Comparison of ENCODE assay signal across 12 mouse cellular contexts in genomic region chr12:85233376-85234358, GRCm38 (mm10). TPM values are rescaled to one million over a fixed set of nuclear protein-coding genes. Genes with fewer than 3 reads are reported as not detected.
DNase-seq lines count a peak whose midpoint lies in the region; TF ChIP-seq lines count a peak whose summit lies in the region.
"Had no signal": no experiment of that assay in that cellular context is flagged by ENCODE, and none has a peak within 500 bp of the region (broad histone marks: within the 10 kb centered on the region; RNA-seq: fewer than 3 reads in every experiment).

No protein-coding gene starts in this region.

- TF ChIP-seq CTCF in brain, embryonic 14.5 days (IDR thresholded peaks at IDR 0.05; ENCODE audit: borderline replicate concordance, extremely low read depth, insufficient read depth, insufficient read length) = no peak

- peak; percentile 44 for DNase-seq in kidney, postnatal 10 days
- no peak for DNase-seq in kidney, adult 18-20 months
- peak; percentile 89 for DNase-seq in Muller cell, postnatal 12 days (ENCODE audit: inconsistent ontology term)
- peak; percentile 28 for DNase-seq in brain, embryonic 14.5 days (ENCODE audit: low read depth)
- DNase-seq in right cerebral cortex, adult 2 months (ENCODE audit: low spot score in 2 of 2) = no peak
- DNase-seq in spleen, postnatal 10 days (ENCODE audit: low spot score in 2 of 2) = no peak
- DNase-seq in heart, postnatal 14 days = no peak
- DNase-seq: cerebellum, adult 2 months; gastrocnemius, postnatal 14 days; lung, embryonic 14.5 days; thymus, postnatal 14 days had no signal

- H3K27me3 ChIP-seq in myocyte (ENCODE audit: control insufficient read depth, insufficient read depth, insufficient read length) = no peaks in the 10 kb centered on the region

- peak overlapping the region; percentile 47 for H3K4me2 ChIP-seq in myocyte (ENCODE audit: low read depth)
- H3K4me2 ChIP-seq: lung, embryonic 14.5 days had no signal

- no peaks in the 10 kb centered on the region for H3K79me2 ChIP-seq in myocyte (ENCODE audit: control insufficient read depth, insufficient read depth)

- H3K36me3 ChIP-seq in myocyte (ENCODE audit: control insufficient read depth, insufficient read depth) = no peaks in the 10 kb centered on the region

- H3K4me3 ChIP-seq in myocyte = no peak overlapping the region

- intact Hi-C loops in heart, postnatal 14 days (cut with DNase I) = no loop called here

- no peak overlapping the region for H3ac ChIP-seq in myocyte (ENCODE audit: control insufficient read depth, insufficient read length)

- no peak for TF ChIP-seq POLR2A in brain, embryonic 14.5 days (IDR thresholded peaks at IDR 0.05; ENCODE audit: borderline replicate concordance, extremely low read depth, insufficient read depth, insufficient read length, poor library complexity, severe bottlenecking)
- TF ChIP-seq POLR2A in myocyte (IDR thresholded peaks at IDR 0.05; ENCODE audit: insufficient read length, low read depth) = no peak

TF ChIP-seq in myocyte, 11 proteins besides CTCF, POLR2A, EP300 and RAD21:
- TF ChIP-seq E2F4 (IDR thresholded peaks at IDR 0.05; ENCODE audit: insufficient read depth) (no peak), REST (IDR thresholded peaks at IDR 0.05; ENCODE audit: insufficient read depth, insufficient read length) (no peak), USF1 (IDR thresholded peaks at IDR 0.05; ENCODE audit: low read depth) (no peak), MYOD1 (IDR thresholded peaks at IDR 0.05; ENCODE audit: control insufficient read depth in 1 of 3, insufficient read length in 2 of 3, low read depth in 2 of 3) (no peak), SRF (IDR thresholded peaks at IDR 0.05; ENCODE audit: control insufficient read depth, insufficient read length, low read depth) (no peak), MAX (IDR thresholded peaks at IDR 0.05; ENCODE audit: low read depth) (no peak), TCF12 (IDR thresholded peaks at IDR 0.05; ENCODE audit: insufficient read depth, poor library complexity, severe bottlenecking) (no peak), POLR2AphosphoS2 (IDR thresholded peaks at IDR 0.05; ENCODE audit: insufficient read length, low read depth) (no peak), CEBPB (IDR thresholded peaks at IDR 0.05; ENCODE audit: insufficient read depth, poor library complexity, severe bottlenecking) (no peak), MYOG (IDR thresholded peaks at IDR 0.05; ENCODE audit: control insufficient read depth in 1 of 3, insufficient read depth in 1 of 3, insufficient read length in 2 of 3, low read depth in 2 of 3) (no peak), TCF3 (IDR thresholded peaks at IDR 0.05; ENCODE audit: insufficient read length, low read depth) (no peak)

RNA-seq across cellular contexts. Expression of gene Eif2b2, which starts 14.4 kb away (rescaled TPM):
- polyA plus RNA-seq in brain, embryonic 14.5 days (2012; rRNA removed) = 118 and 154 TPM in 2 replicates
- polyA plus RNA-seq in myocyte (2012; fragmentation: generic; extraction: Trizol) = 342 TPM
- total RNA-seq in heart, postnatal 14 days (2021) = 10 to 100 TPM; 47.0 to 50.4 TPM

RNA-seq across cellular contexts. Expression of gene Mlh3, which starts 36.7 kb away (rescaled TPM):
- 10.1 TPM in 2 replicates for polyA plus RNA-seq in brain, embryonic 14.5 days (2012; rRNA removed)
- 1.4 TPM for polyA plus RNA-seq in myocyte (2012; fragmentation: generic; extraction: Trizol)
- 1 to 10 TPM; 8.3 to 8.6 TPM for total RNA-seq in heart, postnatal 14 days (2021)

RNA-seq across cellular contexts. Expression of gene Acyp1, which starts 54.6 kb away (rescaled TPM):
- 27.6 and 38.6 TPM in 2 replicates for polyA plus RNA-seq in brain, embryonic 14.5 days (2012; rRNA removed)
- 22.0 TPM for polyA plus RNA-seq in myocyte (2012; fragmentation: generic; extraction: Trizol)
- total RNA-seq in heart, postnatal 14 days (2021) = 10 to 100 TPM; 19.2 to 20.3 TPM

RNA-seq across cellular contexts. Expression of gene Zc2hc1c, which starts 54.7 kb away (rescaled TPM):
- polyA plus RNA-seq in brain, embryonic 14.5 days (2012; rRNA removed) = 0.66 and 0.92 TPM in 2 replicates
- polyA plus RNA-seq in myocyte (2012; fragmentation: generic; extraction: Trizol) = 1.7 TPM
- 1 to 10 TPM; 1.5 to 2.2 TPM for total RNA-seq in heart, postnatal 14 days (2021)

RNA-seq across cellular contexts. Expression of gene Pgf, which starts 56.1 kb away (rescaled TPM):
- polyA plus RNA-seq in brain, embryonic 14.5 days (2012; rRNA removed) = 5.0 and 5.7 TPM in 2 replicates
- 41.9 TPM for polyA plus RNA-seq in myocyte (2012; fragmentation: generic; extraction: Trizol)
- 1 to 10 TPM; 3.5 to 4.6 TPM for total RNA-seq in heart, postnatal 14 days (2021)

Comparison
In these comparisons a context has a peak if more than half of its experiments do, and no peak if none do; other contexts are left out.
1. DNase-seq: peak in kidney, postnatal 10 days (single experiment), Muller cell, postnatal 12 days (single experiment) and brain, embryonic 14.5 days (single experiment); none in kidney, adult 18-20 months (single experiment), right cerebral cortex, adult 2 months (0 of 2), spleen, postnatal 10 days (0 of 2) and heart, postnatal 14 days (0 of 2).